Mouse (Mus musculus) CD4-positive, CD25-positive, alpha-beta regulatory T cell (primary cell): ENCODE data around the gene Pgk1. TPM values are rescaled to one million over a fixed set of nuclear protein-coding genes. Genes with fewer than 3 reads are reported as not detected.

ENCODE experiments used
- polyA plus RNA-seq: library from polyadenylated mRNA; unstranded; fragments of 100-300 nt; shearing (Covaris generic); gene quantifications from one replicate; pipeline ENCODE4 v1.2.1, GENCODE M21; 2017

Gene Pgk1
- polyA plus RNA-seq: 109 TPM

GRCm38 (mm10) chrX:106186713-106187649 lies at the start of gene Pgk1:
Pgk1 (plus strand) TSS chrX:106187100.

DNA sequence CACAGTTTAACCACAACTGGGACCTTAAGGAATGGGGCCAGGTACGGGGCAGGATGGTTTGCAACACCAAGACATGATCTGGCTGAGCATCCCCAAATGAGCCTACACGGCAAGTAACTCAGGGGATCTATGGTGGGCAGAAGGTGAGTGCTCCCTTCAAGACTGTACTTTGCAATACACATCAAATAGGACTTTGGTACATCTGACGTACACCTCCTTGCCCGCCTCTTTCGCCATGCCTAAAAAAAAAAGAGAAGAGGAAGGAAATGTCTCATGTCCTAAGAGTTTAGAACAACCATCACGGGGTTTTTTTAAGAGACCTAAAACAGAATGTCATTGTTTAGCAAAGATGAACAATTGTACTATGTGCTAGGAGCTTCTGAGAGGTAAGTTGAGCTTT lies 44.0 kb upstream of the Pgk1 start, which contains the start of gene Tlr13:
Gene Tlr13 (plus strand): TSS at position 269 of the 400 bp plus-strand sequence.

GRCm38 (mm10) chrX:106221058-106221457 lies 34.2 kb downstream of the Pgk1 start, which contains the start of gene Taf9b:
Taf9b (minus strand) TSS chrX:106221158.

Other genes starting within 250 kb of the Pgk1 start
- 42.9 TPM for gene Magt1, start 175.2 kb upstream of the Pgk1 start, polyA plus RNA-seq
- 290 TPM for gene Cox7b, start 171.4 kb upstream of the Pgk1 start, polyA plus RNA-seq
- gene Atp7a, start 159.8 kb upstream of the Pgk1 start, polyA plus RNA-seq: 10.9 TPM
- 0.11 TPM for gene Tlr13, start 43.9 kb upstream of the Pgk1 start, polyA plus RNA-seq
- gene Taf9b, start 34.1 kb downstream of the Pgk1 start, polyA plus RNA-seq: 33.7 TPM
- gene Fnd3c2, start 68.3 kb downstream of the Pgk1 start, polyA plus RNA-seq: not detected